Mouse (Mus musculus): ENCODE measurements around the gene Olfr44. TPM values are rescaled to one million over a fixed set of nuclear protein-coding genes. Genes with fewer than 3 reads are reported as not detected.

Gene Olfr44
- polyA plus RNA-seq (2015; fragmentation: Nextera tagmentation; extraction: Ambion mirVana): not detected in 2 replicates

- no peak within 1 kb of the TSS for H3K27ac ChIP-seq
- H3K4me1 ChIP-seq (replicated peaks): no peaks in the 10 kb centered on the region
- H3K9ac ChIP-seq: no peak within 1 kb of the TSS
- H3K4me2 ChIP-seq (replicated peaks): no peak within 1 kb of the TSS
- no peaks in the 10 kb centered on the region for H3K36me3 ChIP-seq
- no peaks in the 10 kb centered on the region for H3K9me3 ChIP-seq
- 88% methylated on average over 2 of the region's 2 CpGs for WGBS
- ATAC-seq: no peak
- H3K27me3 ChIP-seq (replicated peaks): no peaks in the 10 kb centered on the region
- no peak within 1 kb of the TSS for H3K4me3 ChIP-seq (replicated peaks)
Measured at GRCm38 (mm10) chr9:39493895-39494294, at the start of gene Olfr44. TSS of gene Olfr44 (minus strand) at chr9:39493995.

- ATAC-seq: no peak
- Histone ChIP-seq H3K4me1 (replicated peaks) (no peaks in the 10 kb centered on the region), H3K9ac (no peak overlapping the region), H3K27ac (no peak overlapping the region), H3K4me3 (replicated peaks) (no peak overlapping the region), H3K36me3 (no peaks in the 10 kb centered on the region), H3K9me3 (no peaks in the 10 kb centered on the region), H3K4me2 (replicated peaks) (no peak overlapping the region), H3K27me3 (replicated peaks) (no peaks in the 10 kb centered on the region)
- WGBS: 65% methylated on average over 1 of the region's 1 CpGs
Measured at GRCm38 (mm10) chr9:39523616-39524285, 30.0 kb upstream of the Olfr44 start.

GRCm38 (mm10) chr9:39518595-39518994 lies 24.8 kb upstream of the Olfr44 start:
- no peak overlapping the region for H3K9ac ChIP-seq
- no peak overlapping the region for H3K27ac ChIP-seq
- no peaks in the 10 kb centered on the region for H3K4me1 ChIP-seq (replicated peaks)
- no peaks in the 10 kb centered on the region for H3K36me3 ChIP-seq
- no peaks in the 10 kb centered on the region for H3K27me3 ChIP-seq (replicated peaks)
- no peak overlapping the region for H3K4me3 ChIP-seq (replicated peaks)
- no peaks in the 10 kb centered on the region for H3K9me3 ChIP-seq
- ATAC-seq: no peak
- H3K4me2 ChIP-seq (replicated peaks): no peak overlapping the region

GRCm38 (mm10) chr9:39515531-39515930 lies 21.7 kb upstream of the Olfr44 start, which contains the start of gene Olfr957:
TSS of gene Olfr957 (minus strand) at chr9:39515809.
- no peaks in the 10 kb centered on the region for H3K27me3 ChIP-seq (replicated peaks)
- H3K9ac ChIP-seq: no peak within 1 kb of the TSS
- H3K27ac ChIP-seq: no peak within 1 kb of the TSS
- ATAC-seq: no peak
- 53% methylated on average over 3 of the region's 3 CpGs for WGBS
- H3K4me2 ChIP-seq (replicated peaks): no peak within 1 kb of the TSS
- H3K36me3 ChIP-seq: no peaks in the 10 kb centered on the region
- no peak within 1 kb of the TSS for H3K4me3 ChIP-seq (replicated peaks)
- H3K9me3 ChIP-seq: no peaks in the 10 kb centered on the region
- H3K4me1 ChIP-seq (replicated peaks): no peaks in the 10 kb centered on the region

- no peak for ATAC-seq
- H3K36me3 ChIP-seq: no peaks in the 10 kb centered on the region
- no peaks in the 10 kb centered on the region for H3K9me3 ChIP-seq
- H3K27me3 ChIP-seq (replicated peaks): no peaks in the 10 kb centered on the region
- no peak overlapping the region for H3K4me2 ChIP-seq (replicated peaks)
- no peak overlapping the region for H3K9ac ChIP-seq
- WGBS: 80% methylated on average over 9 of the region's 9 CpGs
- no peak overlapping the region for H3K27ac ChIP-seq
- H3K4me1 ChIP-seq (replicated peaks): no peaks in the 10 kb centered on the region
- no peak overlapping the region for H3K4me3 ChIP-seq (replicated peaks)
Measured at GRCm38 (mm10) chr9:39509412-39509811, 15.6 kb upstream of the Olfr44 start.

GRCm38 (mm10) chr9:39508998-39509397 lies 15.2 kb upstream of the Olfr44 start:
- no peak for ATAC-seq
- Histone ChIP-seq H3K9me3 (no peaks in the 10 kb centered on the region), H3K27me3 (replicated peaks) (no peaks in the 10 kb centered on the region), H3K27ac (no peak overlapping the region), H3K4me3 (replicated peaks) (no peak overlapping the region), H3K4me2 (replicated peaks) (no peak overlapping the region), H3K9ac (no peak overlapping the region), H3K4me1 (replicated peaks) (no peaks in the 10 kb centered on the region), H3K36me3 (no peaks in the 10 kb centered on the region)
- WGBS: 6% methylated on average over 6 of the region's 6 CpGs

GRCm38 (mm10) chr9:39471844-39472243 lies 22.0 kb downstream of the Olfr44 start, which contains the start of gene Olfr955:
TSS of gene Olfr955 (minus strand) at chr9:39471944.
- Histone ChIP-seq H3K4me2 (replicated peaks) (no peak within 1 kb of the TSS), H3K4me3 (replicated peaks) (no peak within 1 kb of the TSS), H3K36me3 (no peaks in the 10 kb centered on the region), H3K9me3 (no peaks in the 10 kb centered on the region), H3K4me1 (replicated peaks) (no peaks in the 10 kb centered on the region), H3K27me3 (replicated peaks) (no peaks in the 10 kb centered on the region), H3K9ac (no peak within 1 kb of the TSS), H3K27ac (no peak within 1 kb of the TSS)
- WGBS: 49% methylated on average over 1 of the region's 1 CpGs
- ATAC-seq: no peak

- Histone ChIP-seq H3K36me3 (no peaks in the 10 kb centered on the region), H3K9me3 (no peaks in the 10 kb centered on the region), H3K27ac (no peak within 1 kb of the TSS), H3K4me3 (replicated peaks) (no peak within 1 kb of the TSS), H3K27me3 (replicated peaks) (no peaks in the 10 kb centered on the region), H3K4me1 (replicated peaks) (no peaks in the 10 kb centered on the region), H3K4me2 (replicated peaks) (no peak within 1 kb of the TSS), H3K9ac (no peak within 1 kb of the TSS)
- 85% methylated on average over 6 of the region's 6 CpGs for WGBS
- ATAC-seq: no peak
Measured at GRCm38 (mm10) chr9:39456401-39456800, 37.4 kb downstream of the Olfr44 start, which contains the start of gene Olfr954. TSS of gene Olfr954 (plus strand) at chr9:39456701.

Other genes with a start within 250 kb of the Olfr44 start
- gene Olfr1537, start 244.0 kb downstream of the Olfr44 start, polyA plus RNA-seq (2015; fragmentation: Nextera tagmentation; extraction: Ambion mirVana): not detected in 2 replicates
- gene Olfr945, start 217.2 kb downstream of the Olfr44 start, polyA plus RNA-seq (2015; fragmentation: Nextera tagmentation; extraction: Ambion mirVana): not detected in 2 replicates
- gene Olfr948, start 167.9 kb downstream of the Olfr44 start, polyA plus RNA-seq (2015; fragmentation: Nextera tagmentation; extraction: Ambion mirVana): not detected in 2 replicates
- not detected in 2 replicates for gene Olfr951, start 106.6 kb downstream of the Olfr44 start, polyA plus RNA-seq (2015; fragmentation: Nextera tagmentation; extraction: Ambion mirVana)
- not detected in 2 replicates for gene Olfr952, start 66.8 kb downstream of the Olfr44 start, polyA plus RNA-seq (2015; fragmentation: Nextera tagmentation; extraction: Ambion mirVana)
- gene Olfr954, start 37.3 kb downstream of the Olfr44 start, polyA plus RNA-seq (2015; fragmentation: Nextera tagmentation; extraction: Ambion mirVana): not detected in 2 replicates
- not detected in 2 replicates for gene Olfr955, start 22.1 kb downstream of the Olfr44 start, polyA plus RNA-seq (2015; fragmentation: Nextera tagmentation; extraction: Ambion mirVana)
- gene Olfr957, start 21.8 kb upstream of the Olfr44 start, polyA plus RNA-seq (2015; fragmentation: Nextera tagmentation; extraction: Ambion mirVana): not detected in 2 replicates
- gene Olfr958, start 60.1 kb upstream of the Olfr44 start, polyA plus RNA-seq (2015; fragmentation: Nextera tagmentation; extraction: Ambion mirVana): not detected in 2 replicates
- not detected in 2 replicates for gene Olfr959, start 81.6 kb upstream of the Olfr44 start, polyA plus RNA-seq (2015; fragmentation: Nextera tagmentation; extraction: Ambion mirVana)
- gene AW551984, start 110.4 kb upstream of the Olfr44 start, polyA plus RNA-seq (2015; fragmentation: Nextera tagmentation; extraction: Ambion mirVana): 18.3 and 20.1 TPM in 2 replicates
- not detected in 2 replicates for gene Olfr148, start 116.7 kb upstream of the Olfr44 start, polyA plus RNA-seq (2015; fragmentation: Nextera tagmentation; extraction: Ambion mirVana)
- gene Olfr960, start 127.4 kb upstream of the Olfr44 start, polyA plus RNA-seq (2015; fragmentation: Nextera tagmentation; extraction: Ambion mirVana): not detected in 2 replicates
- not detected in 2 replicates for gene Olfr961, start 151.1 kb upstream of the Olfr44 start, polyA plus RNA-seq (2015; fragmentation: Nextera tagmentation; extraction: Ambion mirVana)
- gene Olfr963, start 173.2 kb upstream of the Olfr44 start, polyA plus RNA-seq (2015; fragmentation: Nextera tagmentation; extraction: Ambion mirVana): not detected in 2 replicates
- not detected in 2 replicates for gene Olfr149, start 213.1 kb upstream of the Olfr44 start, polyA plus RNA-seq (2015; fragmentation: Nextera tagmentation; extraction: Ambion mirVana)
- gene Olfr965, start 217.4 kb upstream of the Olfr44 start, polyA plus RNA-seq (2015; fragmentation: Nextera tagmentation; extraction: Ambion mirVana): not detected in 2 replicates
- gene Olfr150, start 237.0 kb upstream of the Olfr44 start, polyA plus RNA-seq (2015; fragmentation: Nextera tagmentation; extraction: Ambion mirVana): not detected in 2 replicates

Measured in intestine, embryonic 15.5 days (tissue).